Comparison of ENCODE assay signal across 8 mouse cellular contexts in genomic region chr1:177442821-177443723, GRCm38 (mm10). TPM values are rescaled to one million over a fixed set of nuclear protein-coding genes. Genes with fewer than 3 reads are reported as not detected.
A peak's percentile ranks its signal among the peaks of the same experiment; 100 is the strongest.
DNase-seq lines count a peak whose midpoint lies in the region; ATAC-seq and TF ChIP-seq lines count a peak whose summit lies in the region.

No protein-coding gene starts in this region.

- H3K36me3 ChIP-seq in embryonic facial prominence, embryonic 13.5 days, result peaks cover 10% of the 10 kb centered on the region
- H3K36me3 ChIP-seq in limb, embryonic 13.5 days, result peaks cover 11% of the 10 kb centered on the region
- H3K36me3 ChIP-seq in midbrain, embryonic 14.5 days (ENCODE audit: control insufficient read depth, insufficient read depth, low read length), result peaks cover 7% of the 10 kb centered on the region
- H3K36me3 ChIP-seq in testis, adult 2 months (ENCODE audit: control insufficient read depth, insufficient read depth, low read length), result no peaks in the 10 kb centered on the region

- H3K4me1 ChIP-seq in embryonic facial prominence, embryonic 13.5 days, result peaks cover 47% of the 10 kb centered on the region
- peaks cover 47% of the 10 kb centered on the region for H3K4me1 ChIP-seq in limb, embryonic 13.5 days
- peaks cover 29% of the 10 kb centered on the region for H3K4me1 ChIP-seq in midbrain, embryonic 14.5 days (ENCODE audit: control insufficient read depth, insufficient read depth, low read length)
- peaks cover 8% of the 10 kb centered on the region for H3K4me1 ChIP-seq in testis, adult 2 months (ENCODE audit: control insufficient read depth, insufficient read depth, low read length)

- DNase-seq in CD8-positive naive resting alpha-beta T cell, adult 2 months (ENCODE audit: low read depth in 2 of 2, low spot score in 2 of 2), result peak; percentile 32 to 39
- peak; percentile 50 for DNase-seq in adipocyte (ENCODE audit: low spot score)
- peak; percentile 65 for DNase-seq in midbrain, embryonic 14.5 days
- DNase-seq in frontal cortex, postnatal 36 days (ENCODE audit: low spot score in 2 of 2), result no peak

- WGBS in embryonic facial prominence, embryonic 13.5 days, result under 1% methylated on average over 55 of the region's 62 CpGs
- WGBS in limb, embryonic 13.5 days, result under 1% methylated on average over 53 of the region's 62 CpGs
- WGBS in midbrain, embryonic 14.5 days, result under 1% methylated on average over 56 of the region's 62 CpGs

- H3K4me3 ChIP-seq in embryonic facial prominence, embryonic 13.5 days, result peak overlapping the region; percentile 81
- H3K4me3 ChIP-seq in limb, embryonic 13.5 days, result peak overlapping the region; percentile 83
- peak overlapping the region; percentile 62 for H3K4me3 ChIP-seq in midbrain, embryonic 14.5 days (replicated peaks; ENCODE audit: low read depth, low read length)
- peak overlapping the region; percentile 92 for H3K4me3 ChIP-seq in testis, adult 2 months (ENCODE audit: control insufficient read depth, low read depth, low read length)

- no peak for TF ChIP-seq CTCF in testis, adult 2 months (IDR thresholded peaks at IDR 0.05; ENCODE audit: control insufficient read depth, insufficient read depth, insufficient replicate concordance, low read depth, low read length)

- ATAC-seq in embryonic facial prominence, embryonic 13.5 days (ENCODE audit: insufficient number of reproducible peaks, insufficient read depth, low FRiP score, low TSS enrichment, low read depth), result peak; percentile 0; the same call in 1 of the 2 replicates
- ATAC-seq in hematopoietic stem cell, adult 5-6 weeks (replicated peaks in 1 of 2; ENCODE audit: insufficient read depth in 1 of 2, low FRiP score in 2 of 2, low TSS enrichment in 1 of 2, low read depth in 1 of 2, poor library complexity in 2 of 2, severe bottlenecking in 2 of 2), result peak; percentile 14 to 30; a peak in 3 of 4 replicates
- no peak for ATAC-seq in limb, embryonic 13.5 days (ENCODE audit: low FRiP score, low read depth)
- no peak for ATAC-seq in midbrain, embryonic 14.5 days (ENCODE audit: low FRiP score, low TSS enrichment)

- H3K9ac ChIP-seq in embryonic facial prominence, embryonic 13.5 days, result peak overlapping the region; percentile 87
- H3K9ac ChIP-seq in limb, embryonic 13.5 days, result peak overlapping the region; percentile 89
- peak overlapping the region; percentile 89 for H3K9ac ChIP-seq in midbrain, embryonic 14.5 days (replicated peaks; ENCODE audit: low read length)

- H3K27me3 ChIP-seq in embryonic facial prominence, embryonic 13.5 days, result peaks cover 5% of the 10 kb centered on the region; the same call in 1 of the 2 replicates
- no peaks in the 10 kb centered on the region for H3K27me3 ChIP-seq in limb, embryonic 13.5 days
- no peaks in the 10 kb centered on the region for H3K27me3 ChIP-seq in midbrain, embryonic 14.5 days (ENCODE audit: control insufficient read depth, insufficient read depth, low read length)
- H3K27me3 ChIP-seq in testis, adult 2 months (ENCODE audit: control insufficient read depth, insufficient read depth, low read length), result no peaks in the 10 kb centered on the region

- no peaks in the 10 kb centered on the region for H3K9me3 ChIP-seq in embryonic facial prominence, embryonic 13.5 days
- H3K9me3 ChIP-seq in limb, embryonic 13.5 days, result no peaks in the 10 kb centered on the region
- H3K9me3 ChIP-seq in midbrain, embryonic 14.5 days (ENCODE audit: control insufficient read depth, low read length), result no peaks in the 10 kb centered on the region

- H3K27ac ChIP-seq in embryonic facial prominence, embryonic 13.5 days, result peak overlapping the region; percentile 91
- H3K27ac ChIP-seq in limb, embryonic 13.5 days, result peak overlapping the region; percentile 91
- H3K27ac ChIP-seq in midbrain, embryonic 14.5 days (replicated peaks; ENCODE audit: low read depth, low read length), result peak overlapping the region; percentile 99
- H3K27ac ChIP-seq in testis, adult 2 months (ENCODE audit: control insufficient read depth, insufficient read depth, low read depth, low read length), result peak overlapping the region; percentile 88

- H3K4me2 ChIP-seq in embryonic facial prominence, embryonic 13.5 days, result peak overlapping the region; percentile 87
- H3K4me2 ChIP-seq in limb, embryonic 13.5 days (replicated peaks), result peak overlapping the region; percentile 90
- H3K4me2 ChIP-seq in midbrain, embryonic 14.5 days (ENCODE audit: low read length), result peak overlapping the region; percentile 89

- no peak for TF ChIP-seq POLR2A in testis, adult 2 months (IDR thresholded peaks at IDR 0.05; ENCODE audit: control insufficient read depth, low read depth, low read length)

RNA-seq across cellular contexts. Expression of gene Zbtb18, which starts 0.9 kb away (rescaled TPM):
- polyA plus RNA-seq in embryonic facial prominence, embryonic 13.5 days (2015; fragmentation: Nextera tagmentation; extraction: Ambion mirVana), result 2.5 and 3.9 TPM in 2 replicates
- 46.5 and 53.8 TPM in 2 replicates for total RNA-seq in hematopoietic stem cell, adult 5-6 weeks (2017)
- polyA plus RNA-seq in limb, embryonic 13.5 days (2015; fragmentation: Nextera tagmentation; extraction: Ambion mirVana), result 2.2 and 3.8 TPM in 2 replicates
- 11.9 and 13.4 TPM in 2 replicates for polyA plus RNA-seq in midbrain, embryonic 14.5 days (2014; fragmentation: Nextera tagmentation; extraction: Ambion mirVana)
- polyA plus RNA-seq in testis, adult 2 months (2012; rRNA removed), result 16.7 and 23.3 TPM in 2 replicates

Comparison
In these comparisons a context has a peak if more than half of its experiments do, and no peak if none do; other contexts are left out.
1. DNase-seq: peak in CD8-positive naive resting alpha-beta T cell, adult 2 months (2 of 2), adipocyte (single experiment) and midbrain, embryonic 14.5 days (single experiment); none in frontal cortex, postnatal 36 days (0 of 2).
2. ATAC-seq: peak in embryonic facial prominence, embryonic 13.5 days (single experiment) and hematopoietic stem cell, adult 5-6 weeks (2 of 2); none in limb, embryonic 13.5 days (single experiment) and midbrain, embryonic 14.5 days (single experiment).
3. Peak in every context shown above with its lines, with median percentiles within 50 percentile points of each other: H3K27ac ChIP-seq, H3K4me2 ChIP-seq, H3K4me3 ChIP-seq and H3K9ac ChIP-seq.